Mouse (Mus musculus): ENCODE measurements at regions not wholly inside any gene's neighbourhood (a gene's known extent, or its start where the extent isn't known, plus 50 kb on each side); places are given as distances from the start of the nearest gene placed in this dataset.

DNA sequence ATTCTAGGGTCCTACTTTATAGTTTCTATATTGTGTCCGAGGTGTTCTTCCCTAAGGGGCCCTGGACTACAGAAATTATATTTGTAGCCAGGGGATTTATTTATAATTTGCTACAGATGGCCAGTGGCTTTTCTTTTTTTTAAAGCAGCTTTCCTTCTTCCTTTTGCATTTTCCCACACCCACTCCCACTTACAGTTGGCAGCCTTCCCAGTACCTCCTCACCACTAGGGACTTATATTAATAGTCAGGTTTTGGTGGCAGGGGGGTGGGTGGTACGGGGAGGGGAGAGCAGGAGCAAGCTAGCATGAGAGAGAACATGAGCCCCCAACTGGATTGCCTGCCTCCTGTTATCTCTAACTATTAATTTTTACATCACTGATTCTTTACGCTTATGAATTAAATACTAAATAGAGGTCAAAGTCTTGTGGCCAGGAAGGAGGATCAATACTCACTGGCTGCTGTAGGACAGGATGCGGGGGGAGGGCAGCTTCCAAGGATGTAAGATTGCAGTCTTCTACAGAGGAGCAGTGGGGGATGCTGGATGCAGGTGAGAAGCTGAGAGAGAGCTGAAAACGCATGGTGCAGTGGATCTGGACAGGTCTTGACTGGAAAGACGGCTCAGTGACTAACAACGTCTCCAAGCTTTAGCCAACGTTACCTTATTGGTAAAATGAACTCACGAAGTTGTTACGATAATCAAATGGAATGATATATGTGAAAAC, 202.6 kb downstream of the Kcnrg start:
- TF ChIP-seq CTCF (IDR thresholded peaks at IDR 0.05; ENCODE audit: borderline replicate concordance, control insufficient read depth, extremely low read depth, insufficient read depth, low read length, poor library complexity) (no peak), POLR2A (IDR thresholded peaks at IDR 0.05; ENCODE audit: control insufficient read depth, extremely low read depth, insufficient read depth, low read length, poor library complexity) (no peak)

Measured in thymus, adult 2 months (tissue).